Mouse (Mus musculus): ENCODE measurements around the gene Sectm1a. TPM values are rescaled to one million over a fixed set of nuclear protein-coding genes. Genes with fewer than 3 reads are reported as not detected.

Sectm1a gene
- polyA plus RNA-seq, 1 experiment from 2014 or later: 0.41 TPM

- no peaks in the 10 kb centered on the region for H3K9me3 ChIP-seq (ENCODE audit: low read length)
- H3K4me1 ChIP-seq (ENCODE audit: insufficient read depth, low read length): no peaks in the 10 kb centered on the region
- peak; percentile 71; the same call in 1 of the 2 replicates for ATAC-seq (ENCODE audit: low FRiP score, low TSS enrichment)
- no peak overlapping the region for H3K4me3 ChIP-seq (ENCODE audit: low read length)
- H3K27ac ChIP-seq (ENCODE audit: low read length): no peak overlapping the region
- no peaks in the 10 kb centered on the region for H3K36me3 ChIP-seq (ENCODE audit: insufficient read depth, low read length)
- H3K9ac ChIP-seq (replicated peaks; ENCODE audit: low read length): no peak overlapping the region
- 8% methylated on average over 4 of the region's 4 CpGs for WGBS
- H3K4me2 ChIP-seq (replicated peaks; ENCODE audit: low read depth, low read length): no peak overlapping the region
- H3K27me3 ChIP-seq (ENCODE audit: insufficient read depth, low read length): no peaks in the 10 kb centered on the region
These were observed 39.8 kb downstream of the Sectm1a start for GRCm38 (mm10) chr11:121041212-121041611.

- Histone ChIP-seq H3K27ac (ENCODE audit: low read length) (no peak within 1 kb of the TSS), H3K9me3 (ENCODE audit: low read length) (no peaks in the 10 kb centered on the region), H3K4me2 (replicated peaks; ENCODE audit: low read depth, low read length) (no peak within 1 kb of the TSS), H3K27me3 (ENCODE audit: insufficient read depth, low read length) (no peaks in the 10 kb centered on the region), H3K4me1 (ENCODE audit: insufficient read depth, low read length) (no peaks in the 10 kb centered on the region), H3K4me3 (ENCODE audit: low read length) (no peak within 1 kb of the TSS), H3K36me3 (ENCODE audit: insufficient read depth, low read length) (no peaks in the 10 kb centered on the region), H3K9ac (replicated peaks; ENCODE audit: low read length) (no peak within 1 kb of the TSS)
- WGBS: 69% methylated on average over 5 of the region's 5 CpGs
- no peak for ATAC-seq (ENCODE audit: low FRiP score, low TSS enrichment)
These were observed 41.7 kb downstream of the Sectm1a start, which contains the start of gene Cd7 for GRCm38 (mm10) chr11:121039302-121039701. Gene Cd7, minus strand, starts transcription at chr11:121039418.

GRCm38 (mm10) chr11:121038366-121039240 is 42.4 kb downstream of the Sectm1a start:
- Histone ChIP-seq H3K36me3 (ENCODE audit: insufficient read depth, low read length) (no peaks in the 10 kb centered on the region), H3K9ac (replicated peaks; ENCODE audit: low read length) (no peak overlapping the region), H3K4me1 (ENCODE audit: insufficient read depth, low read length) (no peaks in the 10 kb centered on the region), H3K9me3 (ENCODE audit: low read length) (no peaks in the 10 kb centered on the region), H3K4me2 (replicated peaks; ENCODE audit: low read depth, low read length) (no peak overlapping the region), H3K4me3 (ENCODE audit: low read length) (no peak overlapping the region), H3K27me3 (ENCODE audit: insufficient read depth, low read length) (no peaks in the 10 kb centered on the region), H3K27ac (ENCODE audit: low read length) (no peak overlapping the region)
- 86% methylated on average over 11 of the region's 11 CpGs for WGBS
- no peak for ATAC-seq (ENCODE audit: low FRiP score, low TSS enrichment)

- Histone ChIP-seq H3K27me3 (ENCODE audit: insufficient read depth, low read length) (no peaks in the 10 kb centered on the region), H3K9ac (replicated peaks; ENCODE audit: low read length) (no peak overlapping the region), H3K9me3 (ENCODE audit: low read length) (no peaks in the 10 kb centered on the region), H3K36me3 (ENCODE audit: insufficient read depth, low read length) (no peaks in the 10 kb centered on the region), H3K4me2 (replicated peaks; ENCODE audit: low read depth, low read length) (no peak overlapping the region), H3K4me1 (ENCODE audit: insufficient read depth, low read length) (no peaks in the 10 kb centered on the region), H3K27ac (ENCODE audit: low read length) (no peak overlapping the region), H3K4me3 (ENCODE audit: low read length) (no peak overlapping the region)
- no peak for ATAC-seq (ENCODE audit: low FRiP score, low TSS enrichment)
- WGBS: 73% methylated on average over 5 of the region's 5 CpGs
These were observed 47.9 kb downstream of the Sectm1a start for GRCm38 (mm10) chr11:121033118-121033517.

- Histone ChIP-seq H3K4me2 (replicated peaks; ENCODE audit: low read depth, low read length) (no peak overlapping the region), H3K27ac (ENCODE audit: low read length) (no peak overlapping the region), H3K36me3 (ENCODE audit: insufficient read depth, low read length) (no peaks in the 10 kb centered on the region), H3K9me3 (ENCODE audit: low read length) (no peaks in the 10 kb centered on the region), H3K4me1 (ENCODE audit: insufficient read depth, low read length) (no peaks in the 10 kb centered on the region), H3K4me3 (ENCODE audit: low read length) (no peak overlapping the region), H3K27me3 (ENCODE audit: insufficient read depth, low read length) (no peaks in the 10 kb centered on the region), H3K9ac (replicated peaks; ENCODE audit: low read length) (no peak overlapping the region)
- WGBS: 90% methylated on average over 7 of the region's 7 CpGs
- no peak for ATAC-seq (ENCODE audit: low FRiP score, low TSS enrichment)
These were observed 53.8 kb downstream of the Sectm1a start for GRCm38 (mm10) chr11:121027259-121027658.

- Histone ChIP-seq H3K27me3 (ENCODE audit: insufficient read depth, low read length) (no peaks in the 10 kb centered on the region), H3K36me3 (ENCODE audit: insufficient read depth, low read length) (no peaks in the 10 kb centered on the region), H3K27ac (ENCODE audit: low read length) (no peak overlapping the region), H3K4me1 (ENCODE audit: insufficient read depth, low read length) (no peaks in the 10 kb centered on the region), H3K4me3 (ENCODE audit: low read length) (no peak overlapping the region), H3K9me3 (ENCODE audit: low read length) (no peaks in the 10 kb centered on the region), H3K9ac (replicated peaks; ENCODE audit: low read length) (no peak overlapping the region), H3K4me2 (replicated peaks; ENCODE audit: low read depth, low read length) (no peak overlapping the region)
- ATAC-seq (ENCODE audit: low FRiP score, low TSS enrichment): no peak
- 70% methylated on average over 6 of the region's 6 CpGs for WGBS
These were observed 56.9 kb downstream of the Sectm1a start for GRCm38 (mm10) chr11:121024163-121024562.

GRCm38 (mm10) chr11:121019501-121019900 is 61.5 kb downstream of the Sectm1a start:
- Histone ChIP-seq H3K27me3 (ENCODE audit: insufficient read depth, low read length) (no peaks in the 10 kb centered on the region), H3K9me3 (ENCODE audit: low read length) (no peaks in the 10 kb centered on the region), H3K36me3 (ENCODE audit: insufficient read depth, low read length) (no peaks in the 10 kb centered on the region), H3K4me2 (replicated peaks; ENCODE audit: low read depth, low read length) (no peak overlapping the region), H3K27ac (ENCODE audit: low read length) (no peak overlapping the region), H3K9ac (replicated peaks; ENCODE audit: low read length) (no peak overlapping the region), H3K4me3 (ENCODE audit: low read length) (no peak overlapping the region), H3K4me1 (ENCODE audit: insufficient read depth, low read length) (no peaks in the 10 kb centered on the region)
- WGBS: 77% methylated on average over 5 of the region's 5 CpGs
- no peak for ATAC-seq (ENCODE audit: low FRiP score, low TSS enrichment)

- no peaks in the 10 kb centered on the region for H3K27me3 ChIP-seq (ENCODE audit: insufficient read depth, low read length)
- no peak overlapping the region for H3K4me3 ChIP-seq (ENCODE audit: low read length)
- no peaks in the 10 kb centered on the region for H3K4me1 ChIP-seq (ENCODE audit: insufficient read depth, low read length)
- no peaks in the 10 kb centered on the region for H3K36me3 ChIP-seq (ENCODE audit: insufficient read depth, low read length)
- 47% methylated on average over 3 of the region's 3 CpGs for WGBS
- ATAC-seq (ENCODE audit: low FRiP score, low TSS enrichment): peak; percentile 82
- no peak overlapping the region for H3K27ac ChIP-seq (ENCODE audit: low read length)
- no peak overlapping the region for H3K4me2 ChIP-seq (replicated peaks; ENCODE audit: low read depth, low read length)
- no peaks in the 10 kb centered on the region for H3K9me3 ChIP-seq (ENCODE audit: low read length)
- no peak overlapping the region for H3K9ac ChIP-seq (replicated peaks; ENCODE audit: low read length)
These were observed 63.3 kb downstream of the Sectm1a start for GRCm38 (mm10) chr11:121017703-121018102.

Data from kidney, embryonic 16.5 days (tissue).